Mouse (Mus musculus) lung, embryonic 14.5 days (tissue): ENCODE measurements around the gene Gm16181. TPM values are rescaled to one million over a fixed set of nuclear protein-coding genes. Genes with fewer than 3 reads are reported as not detected.
A peak's percentile ranks its signal among the peaks of the same experiment; 100 is the strongest.

Experiments used
- ATAC-seq: fragments of 200-750 bp; cut with Nextera tagmentation; 2 replicates; pipeline ENCODE4 v1.8.0; 2017; ENCODE audit warnings: mild to moderate bottlenecking, moderate TSS enrichment, moderate library complexity; ENCODE audit not compliant: insufficient read depth
- DNase-seq: peaks from one replicate; pipeline ENCODE4 v3.0.0-alpha.2; 2015
- H3K27ac ChIP-seq: fragments of 300-500 bp; sonication (generic); 2 replicates; pipeline ENCODE4 v1.5.1; 2014; ENCODE audit warnings: low read depth, mild to moderate bottlenecking, moderate library complexity
- H3K27me3 ChIP-seq: fragments of 300-500 bp; sonication (generic); 2 replicates; pipeline ENCODE4 v1.6.1; 2014; ENCODE audit warnings: low read length, control low read depth; ENCODE audit not compliant: insufficient read depth
- H3K36me3 ChIP-seq: fragments of 300-500 bp; sonication (generic); 2 replicates; pipeline ENCODE4 v1.6.1; 2014; ENCODE audit warnings: control low read depth; ENCODE audit not compliant: insufficient read depth
- H3K4me1 ChIP-seq: fragments of 300-500 bp; sonication (generic); 2 replicates; pipeline ENCODE4 v1.6.1; 2014; ENCODE audit warnings: antibody characterized with exemption, control low read depth; ENCODE audit not compliant: insufficient read depth
- H3K4me2 ChIP-seq: fragments of 300-500 bp; sonication (generic); 2 replicates; pipeline ENCODE4 v1.6.1; 2014; ENCODE audit warnings: mild to moderate bottlenecking
- H3K4me3 ChIP-seq: fragments of 300-500 bp; sonication (generic); 2 replicates; pipeline ENCODE4 v1.5.1; 2014; ENCODE audit warnings: low read depth, low read length
- H3K9ac ChIP-seq: fragments of 300-500 bp; sonication (generic); 2 replicates; pipeline ENCODE4 v1.6.1; 2014
- H3K9me3 ChIP-seq: fragments of 300-500 bp; sonication (generic); 2 replicates; pipeline ENCODE4 v1.6.1; 2016; ENCODE audit warnings: low read depth, low read length, control low read depth
- CTCF ChIP-seq: IDR thresholded peaks from 2 replicates; pipeline ENCODE4 v1.5.1; 2016; ENCODE audit warnings: antibody characterized with exemption, low read depth
- WGBS: fragments of 180-500 bp; shearing (Covaris S2); extraction: QIAGEN DNeasy Blood & Tissue Kit; methylation state at CpG from one replicate; pipeline ENCODE4 v1.1.7; 2014; 5-methylcytosine and 5-hydroxymethylcytosine counted together
- microRNA-seq: library from miRNA; unstranded; fragments of <30 nt; microRNA quantifications from one replicate; pipeline ENCODE4, GENCODE M21; 2016; ENCODE audit warnings: borderline number of aligned reads
- polyA plus RNA-seq: library from polyadenylated mRNA; unstranded; fragments of >200 nt; fragmentation: Nextera tagmentation; extraction: Ambion mirVana; gene quantifications from 2 replicates; pipeline ENCODE4 v1.2.1, GENCODE M21; 2014

The Gm16181 gene
- polyA plus RNA-seq, 1 experiment from 2014 or later, result 0.70 TPM

DNA sequence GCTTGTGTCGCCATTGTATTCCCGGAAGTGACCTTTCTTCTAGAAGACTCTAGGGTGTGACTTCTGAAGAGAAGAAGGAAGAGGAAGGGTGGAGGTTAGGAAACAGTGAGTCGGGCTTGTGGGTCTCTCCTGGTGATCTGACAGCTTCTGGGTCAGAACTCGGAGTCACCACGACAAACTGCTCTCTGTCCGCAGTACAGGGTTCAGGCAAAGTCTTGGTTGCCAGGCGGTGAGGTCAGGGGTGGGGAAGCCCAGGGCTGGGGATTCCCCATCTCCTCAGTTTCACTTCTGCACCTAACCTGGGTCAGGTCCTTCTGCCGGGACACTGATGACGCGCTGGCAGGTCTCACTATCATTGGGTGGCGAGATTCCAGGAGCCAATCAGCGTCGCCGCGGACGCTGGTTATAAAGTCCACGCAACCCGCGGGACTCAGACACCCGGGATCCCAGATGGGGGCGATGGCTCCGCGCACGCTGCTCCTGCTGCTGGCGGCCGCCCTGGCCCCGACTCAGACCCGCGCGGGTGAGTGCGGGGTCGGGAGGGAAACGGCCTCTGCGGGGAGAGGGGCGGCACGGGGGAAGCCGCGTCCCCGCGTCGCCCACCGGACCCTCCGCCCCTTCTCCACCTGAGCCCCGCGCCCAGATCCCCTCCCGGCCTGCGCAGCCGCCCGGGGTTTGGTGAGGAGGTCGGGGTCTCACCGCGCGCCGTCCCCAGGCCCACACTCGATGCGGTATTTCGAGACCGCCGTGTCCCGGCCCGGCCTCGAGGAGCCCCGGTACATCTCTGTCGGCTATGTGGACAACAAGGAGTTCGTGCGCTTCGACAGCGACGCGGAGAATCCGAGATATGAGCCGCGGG is 42.3 kb downstream of the Gm16181 start, which contains the start of gene H2-D1:
H2-D1 (plus strand) TSS at position 67 of the 859 bp plus-strand sequence.
- WGBS, result under 1% methylated on average over 72 of the region's 73 CpGs
- Histone ChIP-seq H3K4me3 (peak within 1 kb of the TSS; percentile 65), H3K9me3 (no peaks in the 10 kb centered on the region), H3K27me3 (peaks cover 16% of the 10 kb centered on the region; the same call in 1 of the 2 replicates), H3K27ac (no peak within 1 kb of the TSS), H3K4me1 (no peaks in the 10 kb centered on the region), H3K4me2 (peak within 1 kb of the TSS; percentile 98), H3K9ac (peak within 1 kb of the TSS; percentile 58), H3K36me3 (no peaks in the 10 kb centered on the region)
- DNase-seq (peak; percentile 92), ATAC-seq (peak; percentile 87)
- TF ChIP-seq CTCF, result no peak

- H3K4me1 ChIP-seq, result no peaks in the 10 kb centered on the region
- H3K27me3 ChIP-seq, result peaks cover 16% of the 10 kb centered on the region; the same call in 1 of the 2 replicates
- peak overlapping the region; percentile 58 for H3K9ac ChIP-seq
- H3K27ac ChIP-seq, result no peak overlapping the region
- H3K4me3 ChIP-seq, result peak overlapping the region; percentile 65
- H3K9me3 ChIP-seq, result no peaks in the 10 kb centered on the region
- DNase-seq (no peak), ATAC-seq (peak; percentile 28; the same call in 1 of the 2 replicates)
- peak overlapping the region; percentile 98 for H3K4me2 ChIP-seq
- no peak for TF ChIP-seq CTCF
- H3K36me3 ChIP-seq, result no peaks in the 10 kb centered on the region
- under 1% methylated on average over 31 of the region's 31 CpGs for WGBS
These were observed 42.9 kb downstream of the Gm16181 start for GRCm38 (mm10) chr17:35263523-35263883.

DNA sequence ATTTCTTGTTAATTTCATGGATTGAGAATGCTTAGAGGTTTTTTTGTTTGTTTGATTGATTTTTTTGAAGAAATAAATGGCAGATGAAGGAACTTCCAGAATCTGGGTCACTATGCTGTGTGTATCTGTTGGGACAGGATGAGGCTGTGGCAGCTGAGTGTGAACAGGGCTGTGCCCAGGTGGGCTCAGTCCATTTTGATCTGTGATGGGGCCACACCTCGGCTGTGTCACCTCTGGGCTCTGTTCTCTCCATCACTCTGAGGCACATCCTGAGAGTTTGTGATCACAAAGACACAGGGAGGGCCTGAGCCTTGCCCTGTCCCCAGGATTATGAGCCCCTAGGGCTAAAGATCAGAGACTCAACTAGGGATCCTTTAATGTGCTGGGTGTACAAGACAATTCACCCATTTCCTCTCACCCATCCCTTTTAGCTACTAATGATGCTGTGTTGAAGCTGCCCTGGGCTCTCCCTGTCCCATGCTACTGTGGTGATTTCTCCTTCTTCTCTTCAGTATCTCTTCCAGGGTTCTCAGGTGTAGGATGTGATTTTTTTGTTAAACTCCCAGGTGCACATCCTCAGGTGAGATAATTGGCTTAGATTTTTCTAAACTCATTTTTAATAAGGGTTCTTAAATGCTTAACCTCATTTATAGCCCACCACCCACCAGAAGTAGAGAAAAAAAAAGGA is 46.9 kb downstream of the Gm16181 start:
- WGBS, result 48% methylated on average over 1 of the region's 1 CpGs
- H3K27ac ChIP-seq, result no peak overlapping the region
- peaks cover 6% of the 10 kb centered on the region; the same call in 1 of the 2 replicates for H3K27me3 ChIP-seq
- no peak overlapping the region for H3K4me2 ChIP-seq
- no peak for DNase-seq
- no peak overlapping the region for H3K4me3 ChIP-seq
- TF ChIP-seq CTCF, result no peak
- no peak overlapping the region for H3K9ac ChIP-seq
- H3K4me1 ChIP-seq, result no peaks in the 10 kb centered on the region
- no peaks in the 10 kb centered on the region for H3K36me3 ChIP-seq
- ATAC-seq, result no peak
- H3K9me3 ChIP-seq, result no peaks in the 10 kb centered on the region

DNA sequence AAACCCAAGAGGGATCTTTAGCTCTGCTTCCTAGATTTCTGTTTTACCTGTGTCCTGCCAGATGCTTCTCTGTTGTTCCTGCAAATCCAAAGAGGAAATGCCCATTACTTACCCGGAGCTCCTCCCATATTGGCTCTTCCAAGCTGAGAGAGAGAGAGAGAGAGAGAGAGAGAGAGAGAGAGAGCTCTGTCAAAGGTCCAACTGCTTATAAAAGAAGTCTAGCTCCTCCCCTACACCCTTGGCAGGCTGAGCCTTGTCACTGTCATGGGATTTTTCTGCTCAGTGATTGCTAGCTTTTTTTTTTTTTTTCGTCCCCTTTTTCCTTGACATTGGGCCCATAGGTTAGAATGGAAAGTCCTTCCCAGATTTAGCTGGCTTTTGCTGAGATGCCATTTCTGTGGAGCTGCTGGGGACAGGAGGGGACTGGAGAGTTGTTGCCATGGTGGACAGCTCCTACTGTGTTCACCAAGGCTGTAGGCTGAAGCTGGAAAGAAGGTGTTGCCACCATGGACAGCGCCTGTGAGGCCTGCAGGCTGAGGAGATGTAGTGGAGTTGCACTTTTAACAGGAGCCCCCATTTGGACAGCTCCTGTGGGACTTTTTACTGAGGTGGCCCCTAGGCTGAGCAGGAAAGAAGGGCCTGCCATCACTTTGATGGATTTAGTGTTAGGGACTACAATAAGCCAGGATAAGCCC is 49.2 kb downstream of the Gm16181 start:
- H3K27me3 ChIP-seq, result no peaks in the 10 kb centered on the region
- TF ChIP-seq CTCF, result no peak
- H3K4me1 ChIP-seq, result no peaks in the 10 kb centered on the region
- ATAC-seq (no peak), DNase-seq (peak; percentile 89)
- no peaks in the 10 kb centered on the region for H3K36me3 ChIP-seq
- no peak overlapping the region for H3K27ac ChIP-seq
- no peak overlapping the region for H3K4me3 ChIP-seq
- no peak overlapping the region for H3K9ac ChIP-seq
- H3K4me2 ChIP-seq, result no peak overlapping the region
- WGBS, result 23% methylated on average over 3 of the region's 3 CpGs
- no peaks in the 10 kb centered on the region for H3K9me3 ChIP-seq

GRCm38 (mm10) chr17:35272249-35272648 is 51.6 kb downstream of the Gm16181 start:
- no peak overlapping the region for H3K9ac ChIP-seq
- H3K4me1 ChIP-seq, result no peaks in the 10 kb centered on the region
- no peak overlapping the region for H3K4me2 ChIP-seq
- ATAC-seq (no peak), DNase-seq (no peak)
- peaks cover 15% of the 10 kb centered on the region; the same call in 1 of the 2 replicates for H3K27me3 ChIP-seq
- H3K4me3 ChIP-seq, result no peak overlapping the region
- no peak overlapping the region for H3K27ac ChIP-seq
- H3K9me3 ChIP-seq, result no peaks in the 10 kb centered on the region
- WGBS, result 64% methylated on average over 3 of the region's 3 CpGs
- H3K36me3 ChIP-seq, result no peaks in the 10 kb centered on the region
- no peak for TF ChIP-seq CTCF

Small RNA genes within 50 kb of the gene (microRNA-seq; reads per million reads assigned to microRNA genes)
- gene Mir6973a (not detected), gene Mir6974 (not detected), gene Mir6975 (2.9 reads per million, percentile 7 among the genes with 10 or more reads in this experiment), gene Mir8094 (not detected)

Other genes starting within 250 kb of the Gm16181 start
- gene Hspa1a, start 248.7 kb upstream of the Gm16181 start, polyA plus RNA-seq, result 2.0 and 2.1 TPM in 2 replicates
- 0.83 and 1.1 TPM in 2 replicates for gene Hspa1l, start 248.1 kb upstream of the Gm16181 start, polyA plus RNA-seq
- gene Lsm2, start 239.0 kb upstream of the Gm16181 start, polyA plus RNA-seq, result 241 and 265 TPM in 2 replicates
- 135 and 161 TPM in 2 replicates for gene Vars, start 219.8 kb upstream of the Gm16181 start, polyA plus RNA-seq
- 0.11 and 0.47 TPM in 2 replicates for gene Vwa7, start 204.3 kb upstream of the Gm16181 start, polyA plus RNA-seq
- gene Sapcd1, start 192.8 kb upstream of the Gm16181 start, polyA plus RNA-seq, result 16.1 and 17.2 TPM in 2 replicates
- gene Msh5, start 174.1 kb upstream of the Gm16181 start, polyA plus RNA-seq, result 4.2 and 4.6 TPM in 2 replicates
- gene Clic1, start 170.9 kb upstream of the Gm16181 start, polyA plus RNA-seq, result 67.1 and 73.6 TPM in 2 replicates
- 319 and 338 TPM in 2 replicates for gene Ddah2, start 161.8 kb upstream of the Gm16181 start, polyA plus RNA-seq
- gene Ly6g6c, start 155.4 kb upstream of the Gm16181 start, polyA plus RNA-seq, result 0.38 TPM in 1 of 2 replicates, not detected in the other
- gene Mpig6b, start 154.7 kb upstream of the Gm16181 start, polyA plus RNA-seq, result 0.95 and 1.4 TPM in 2 replicates
- 0.39 and 0.43 TPM in 2 replicates for gene Ly6g6e, start 143.9 kb upstream of the Gm16181 start, polyA plus RNA-seq
- 2.7 and 4.0 TPM in 2 replicates for gene Ly6g6d, start 142.8 kb upstream of the Gm16181 start, polyA plus RNA-seq
- 0.49 and 0.96 TPM in 2 replicates for gene Ly6g6f, start 135.2 kb upstream of the Gm16181 start, polyA plus RNA-seq
- 79.7 and 80.9 TPM in 2 replicates for gene Abhd16a, start 131.6 kb upstream of the Gm16181 start, polyA plus RNA-seq
- gene Ly6g5c, start 112.6 kb upstream of the Gm16181 start, polyA plus RNA-seq, result not detected in 2 replicates
- gene Ly6g5b, start 105.4 kb upstream of the Gm16181 start, polyA plus RNA-seq, result 1.1 TPM in 2 replicates
- 18.3 and 19.0 TPM in 2 replicates for gene Gpank1, start 99.4 kb upstream of the Gm16181 start, polyA plus RNA-seq
- gene Csnk2b, start 98.8 kb upstream of the Gm16181 start, polyA plus RNA-seq, result 288 and 291 TPM in 2 replicates
- 6.8 and 7.6 TPM in 2 replicates for gene D17H6S53E, start 94.5 kb upstream of the Gm16181 start, polyA plus RNA-seq
- gene Apom, start 88.8 kb upstream of the Gm16181 start, polyA plus RNA-seq, result 0.31 and 0.67 TPM in 2 replicates
- 65.9 and 69.1 TPM in 2 replicates for gene Bag6, start 85.7 kb upstream of the Gm16181 start, polyA plus RNA-seq
- 210 and 238 TPM in 2 replicates for gene Prrc2a, start 55.9 kb upstream of the Gm16181 start, polyA plus RNA-seq
- 6.0 and 11.9 TPM in 2 replicates for gene Aif1, start 44.8 kb upstream of the Gm16181 start, polyA plus RNA-seq
- 11.6 and 14.1 TPM in 2 replicates for gene Lst1, start 32.4 kb upstream of the Gm16181 start, polyA plus RNA-seq
- 0.43 TPM in 1 of 2 replicates, not detected in the other for gene Ltb, start 26.4 kb upstream of the Gm16181 start, polyA plus RNA-seq
- 0.12 and 0.21 TPM in 2 replicates for gene Tnf, start 18.8 kb upstream of the Gm16181 start, polyA plus RNA-seq
- gene Lta, start 15.5 kb upstream of the Gm16181 start, polyA plus RNA-seq, result 0.26 TPM in 1 of 2 replicates, not detected in the other
- gene Atp6v1g2, start 12.8 kb downstream of the Gm16181 start, polyA plus RNA-seq, result 3.7 and 5.9 TPM in 2 replicates
- 3.0 and 4.5 TPM in 2 replicates for gene Nfkbil1, start 15.0 kb downstream of the Gm16181 start, polyA plus RNA-seq
- 529 and 569 TPM in 2 replicates for gene Ddx39b, start 20.9 kb downstream of the Gm16181 start, polyA plus RNA-seq
- 69.7 and 73.2 TPM in 2 replicates for gene H2-D1, start 41.9 kb downstream of the Gm16181 start, polyA plus RNA-seq
- 1.0 and 1.1 TPM in 2 replicates for gene H2-Q1, start 99.6 kb downstream of the Gm16181 start, polyA plus RNA-seq
- 9.5 and 10.8 TPM in 2 replicates for gene H2-Q2, start 121.4 kb downstream of the Gm16181 start, polyA plus RNA-seq
- 5.0 and 6.0 TPM in 2 replicates for gene H2-Q4, start 158.8 kb downstream of the Gm16181 start, polyA plus RNA-seq
- 0.54 and 0.61 TPM in 2 replicates for gene H2-Q6, start 204.0 kb downstream of the Gm16181 start, polyA plus RNA-seq
- gene H2-Q7, start 218.3 kb downstream of the Gm16181 start, polyA plus RNA-seq, result 6.9 and 7.3 TPM in 2 replicates
- 0.08 and 0.28 TPM in 2 replicates for gene H2-Q10, start 249.3 kb downstream of the Gm16181 start, polyA plus RNA-seq